Mouse (Mus musculus) liver, postnatal 0 days (tissue): ENCODE measurements at regions not wholly inside any gene's neighbourhood (a gene's known extent, or its start where the extent isn't known, plus 50 kb on each side); places are given as distances from the start of the nearest gene placed in this dataset.

Experiments used
- CTCF ChIP-seq: sonication (generic); IDR thresholded peaks from 2 replicates; pipeline ENCODE4 v1.5.1; 2016; ENCODE audit warnings: antibody characterized with exemption, low read depth
- EP300 ChIP-seq: IDR thresholded peaks from 2 replicates; pipeline ENCODE4 v1.6.1; 2016; ENCODE audit warnings: antibody characterized with exemption, low read depth, mild to moderate bottlenecking

DNA sequence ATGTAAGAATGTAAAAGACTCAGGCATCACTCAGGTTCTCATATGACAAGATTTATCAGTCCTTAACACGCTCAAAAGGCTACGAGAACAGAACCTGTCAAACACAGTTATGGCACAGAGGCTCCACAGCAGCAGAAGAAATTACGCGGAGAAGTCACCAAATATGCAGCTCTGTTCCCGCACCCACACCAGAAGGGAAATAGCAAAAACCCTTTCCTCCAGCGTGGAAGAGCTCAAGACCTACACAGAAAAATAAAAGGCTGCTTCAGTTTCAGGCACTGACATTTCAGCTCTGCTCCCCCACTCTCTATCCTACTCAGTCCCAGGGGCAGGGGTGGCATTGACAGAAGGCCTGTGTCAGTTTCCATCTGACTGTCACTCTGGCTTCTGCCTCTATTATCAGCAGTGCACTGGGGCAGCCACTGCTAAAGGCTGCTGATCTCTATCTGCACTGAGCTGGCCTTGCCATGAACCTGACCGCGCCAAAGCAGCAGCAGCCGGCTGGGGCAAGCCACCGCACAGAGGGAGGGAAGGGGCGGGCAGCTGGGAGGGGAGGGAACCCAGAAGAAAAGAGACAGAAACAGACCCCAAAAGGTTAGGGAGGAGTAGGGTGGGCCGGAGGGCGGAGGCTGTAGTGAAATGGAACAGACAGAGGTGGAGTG, 513.3 kb upstream of the Mms22l start:
- TF ChIP-seq CTCF (no peak), EP300 (no peak)
